Mouse (Mus musculus) hindbrain, embryonic 14.5 days (tissue): ENCODE measurements around the gene Adgrb2. TPM values are rescaled to one million over a fixed set of nuclear protein-coding genes. Genes with fewer than 3 reads are reported as not detected.

Experiments
- ATAC-seq: fragments of 200-750 bp; cut with Nextera tagmentation; 2 replicates; pipeline ENCODE4 v1.8.0; 2017; ENCODE audit warnings: moderate number of reproducible peaks, mild to moderate bottlenecking, moderate TSS enrichment, moderate library complexity; ENCODE audit not compliant: low FRiP score
- DNase-seq: peaks from one replicate; pipeline ENCODE4 v3.0.0-alpha.2; 2015; ENCODE audit warnings: low spot score
- H3K27ac ChIP-seq: fragments of 300-500 bp; sonication (generic); 2 replicates; pipeline ENCODE4 v1.5.1; 2014; ENCODE audit warnings: mild to moderate bottlenecking, moderate library complexity
- H3K27me3 ChIP-seq: fragments of 300-500 bp; sonication (generic); 2 replicates; pipeline ENCODE4 v1.6.1; 2014; ENCODE audit warnings: mild to moderate bottlenecking, low read length, mixed read lengths; ENCODE audit not compliant: control insufficient read depth, insufficient read depth
- H3K36me3 ChIP-seq: fragments of 300-500 bp; sonication (generic); replicated peaks from 2 replicates; pipeline ENCODE4 v1.6.1; 2014; ENCODE audit not compliant: control insufficient read depth, insufficient read depth
- H3K4me1 ChIP-seq: fragments of 300-500 bp; sonication (generic); replicated peaks from 2 replicates; pipeline ENCODE4 v1.6.1; 2014; ENCODE audit warnings: antibody characterized with exemption, low read length, mixed read lengths; ENCODE audit not compliant: control insufficient read depth, insufficient read depth
- H3K4me2 ChIP-seq: fragments of 300-500 bp; sonication (generic); replicated peaks from 2 replicates; pipeline ENCODE4 v1.6.1; 2014; ENCODE audit warnings: mild to moderate bottlenecking, moderate library complexity
- H3K4me3 ChIP-seq: fragments of 300-500 bp; sonication (generic); replicated peaks from 2 replicates; pipeline ENCODE4 v1.5.1; 2014; ENCODE audit warnings: mild to moderate bottlenecking, low read length
- H3K9ac ChIP-seq: fragments of 300-500 bp; sonication (generic); 2 replicates; pipeline ENCODE4 v1.6.1; 2014
- H3K9me3 ChIP-seq: fragments of 300-500 bp; sonication (generic); 2 replicates; pipeline ENCODE4 v1.6.1; 2016; ENCODE audit warnings: low read length; ENCODE audit not compliant: control insufficient read depth
- WGBS: fragments of 180-500 bp; shearing (Covaris S2); extraction: QIAGEN DNeasy Blood & Tissue Kit; methylation state at CpG from one replicate; pipeline ENCODE4 v1.1.7; 2014; 5-methylcytosine and 5-hydroxymethylcytosine counted together
- polyA plus RNA-seq: library from polyadenylated mRNA; unstranded; fragments of >200 nt; fragmentation: Nextera tagmentation; extraction: Ambion mirVana; gene quantifications from 2 replicates; pipeline ENCODE4 v1.2.1, GENCODE M21; 2014

The Adgrb2 gene
- polyA plus RNA-seq, 1 experiment from 2014 or later, result 16.9 TPM

DNA sequence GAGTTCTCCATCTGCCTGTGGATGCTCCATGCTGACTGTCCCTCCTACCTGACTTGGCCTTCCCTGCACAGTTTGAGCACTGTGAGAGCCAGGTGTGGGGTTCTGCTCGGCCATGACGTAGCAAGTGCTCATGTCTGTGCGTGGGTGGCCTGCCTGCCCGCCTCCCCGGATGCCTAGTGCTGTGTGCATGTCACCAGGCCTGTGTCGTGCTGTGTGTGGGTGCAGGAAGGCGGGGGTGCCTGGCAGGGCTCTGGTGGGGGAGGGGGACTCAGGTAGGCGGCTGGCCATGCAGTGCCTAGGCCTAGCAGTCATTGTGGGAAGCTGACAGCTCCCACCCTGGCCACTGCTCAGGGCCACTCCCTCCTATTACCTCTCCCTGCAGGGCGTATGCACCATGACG is 28.4 kb downstream of the Adgrb2 start:
- H3K4me1 ChIP-seq, result no peaks in the 10 kb centered on the region

DNA sequence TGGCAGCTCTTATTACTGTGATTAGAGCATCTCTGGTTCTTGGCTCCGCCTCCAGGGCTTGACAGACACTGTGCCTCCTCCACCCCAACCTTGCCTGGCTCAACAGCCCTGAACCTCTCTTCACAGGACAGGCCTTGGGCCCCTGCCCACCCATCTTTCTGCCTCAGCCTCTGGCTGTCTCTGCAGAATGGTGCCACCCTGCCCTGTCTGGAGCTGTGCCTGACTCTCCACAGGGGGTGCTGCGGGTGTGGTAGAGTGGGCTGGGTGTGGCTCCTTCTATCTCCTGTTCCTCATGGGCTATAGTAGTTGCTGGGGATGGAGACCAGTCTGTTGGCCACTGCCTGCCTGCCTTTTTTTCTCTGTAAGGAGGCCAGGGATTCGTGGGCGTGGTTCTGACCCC is 31.3 kb downstream of the Adgrb2 start:
- Histone ChIP-seq H3K4me1 (no peaks in the 10 kb centered on the region), H3K36me3 (peaks cover 51% of the 10 kb centered on the region), H3K9me3 (no peaks in the 10 kb centered on the region), H3K27me3 (no peaks in the 10 kb centered on the region), H3K9ac (no peak overlapping the region), H3K4me3 (no peak overlapping the region), H3K4me2 (no peak overlapping the region), H3K27ac (no peak overlapping the region)
- 66% methylated on average over 4 of the region's 4 CpGs for WGBS
- DNase-seq (no peak), ATAC-seq (no peak)

More for the DNA sequence above, 28.4 kb downstream of the Adgrb2 start:
- Histone ChIP-seq H3K27ac (no peak overlapping the region; the same call in 1 of the 2 replicates), H3K4me2 (no peak overlapping the region), H3K36me3 (peaks cover 61% of the 10 kb centered on the region), H3K9me3 (no peaks in the 10 kb centered on the region), H3K27me3 (no peaks in the 10 kb centered on the region), H3K4me3 (no peak overlapping the region), H3K9ac (no peak overlapping the region)
- DNase-seq, result no peak
- 73% methylated on average over 10 of the region's 10 CpGs for WGBS
- no peak for ATAC-seq

DNA sequence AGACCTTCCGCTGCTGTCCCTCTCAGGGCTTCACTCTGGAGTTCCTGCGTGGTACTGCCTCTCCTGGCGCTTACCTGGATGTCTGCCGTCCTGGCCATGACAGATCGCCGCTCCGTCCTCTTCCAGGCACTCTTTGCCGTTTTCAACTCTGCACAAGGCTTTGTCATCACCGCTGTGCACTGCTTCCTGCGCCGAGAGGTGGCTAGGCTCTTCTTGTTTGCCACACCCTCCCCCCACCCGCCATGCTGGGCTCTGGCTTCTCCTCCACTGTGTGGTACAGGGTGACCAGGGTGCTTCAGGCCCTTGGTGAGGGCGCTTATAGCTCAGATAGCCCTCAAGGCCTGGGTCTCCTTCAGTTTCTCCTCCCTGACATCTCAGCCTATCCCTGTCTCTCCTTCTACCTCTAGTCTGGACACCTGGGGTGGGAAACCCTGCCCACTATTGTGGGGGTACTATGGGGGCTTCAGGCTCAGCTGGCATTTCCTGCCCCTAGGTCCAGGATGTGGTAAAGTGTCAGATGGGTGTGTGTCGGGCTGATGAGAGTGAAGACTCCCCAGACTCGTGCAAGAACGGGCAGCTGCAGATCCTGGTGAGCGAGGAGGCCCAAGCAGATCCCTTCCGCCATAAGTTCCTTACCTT is 32.5 kb downstream of the Adgrb2 start:
- H3K4me3 ChIP-seq, result no peak overlapping the region

DNA sequence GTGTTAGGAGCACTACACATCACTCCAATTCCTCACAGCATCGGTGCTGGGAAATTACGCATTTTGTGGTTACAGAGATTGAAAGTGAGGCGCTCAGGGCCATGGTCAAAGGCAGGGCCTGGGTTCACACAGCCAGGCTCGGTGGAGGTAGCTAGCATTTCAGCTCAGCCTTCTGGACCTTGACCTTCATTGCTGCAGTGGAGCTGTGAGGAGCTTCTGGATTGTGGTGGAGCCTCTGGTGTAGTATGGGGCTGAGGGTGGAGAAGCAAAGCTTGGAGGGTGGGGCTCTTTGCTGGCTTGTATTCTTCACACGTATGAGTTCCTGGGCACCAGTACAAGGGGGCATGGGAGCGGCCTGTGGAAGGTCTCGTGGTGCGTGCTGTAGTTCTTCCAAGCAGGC is 38.3 kb downstream of the Adgrb2 start:
- no peak for DNase-seq
- Histone ChIP-seq H3K9ac (no peak overlapping the region), H3K36me3 (peaks cover 20% of the 10 kb centered on the region), H3K27me3 (no peaks in the 10 kb centered on the region), H3K4me1 (peaks cover 2% of the 10 kb centered on the region; the same call in 1 of the 2 replicates), H3K27ac (no peak overlapping the region), H3K9me3 (no peaks in the 10 kb centered on the region), H3K4me3 (no peak overlapping the region), H3K4me2 (no peak overlapping the region)
- no peak for ATAC-seq
- WGBS, result 92% methylated on average over 8 of the region's 8 CpGs

More for the DNA sequence above, 32.5 kb downstream of the Adgrb2 start:
- no peaks in the 10 kb centered on the region for H3K9me3 ChIP-seq
- WGBS, result 69% methylated on average over 18 of the region's 18 CpGs
- H3K4me1 ChIP-seq, result no peaks in the 10 kb centered on the region
- H3K27ac ChIP-seq, result no peak overlapping the region
- ATAC-seq (no peak), DNase-seq (no peak)
- no peak overlapping the region for H3K9ac ChIP-seq
- no peaks in the 10 kb centered on the region for H3K27me3 ChIP-seq
- H3K36me3 ChIP-seq, result peaks cover 39% of the 10 kb centered on the region
- no peak overlapping the region for H3K4me2 ChIP-seq

DNA sequence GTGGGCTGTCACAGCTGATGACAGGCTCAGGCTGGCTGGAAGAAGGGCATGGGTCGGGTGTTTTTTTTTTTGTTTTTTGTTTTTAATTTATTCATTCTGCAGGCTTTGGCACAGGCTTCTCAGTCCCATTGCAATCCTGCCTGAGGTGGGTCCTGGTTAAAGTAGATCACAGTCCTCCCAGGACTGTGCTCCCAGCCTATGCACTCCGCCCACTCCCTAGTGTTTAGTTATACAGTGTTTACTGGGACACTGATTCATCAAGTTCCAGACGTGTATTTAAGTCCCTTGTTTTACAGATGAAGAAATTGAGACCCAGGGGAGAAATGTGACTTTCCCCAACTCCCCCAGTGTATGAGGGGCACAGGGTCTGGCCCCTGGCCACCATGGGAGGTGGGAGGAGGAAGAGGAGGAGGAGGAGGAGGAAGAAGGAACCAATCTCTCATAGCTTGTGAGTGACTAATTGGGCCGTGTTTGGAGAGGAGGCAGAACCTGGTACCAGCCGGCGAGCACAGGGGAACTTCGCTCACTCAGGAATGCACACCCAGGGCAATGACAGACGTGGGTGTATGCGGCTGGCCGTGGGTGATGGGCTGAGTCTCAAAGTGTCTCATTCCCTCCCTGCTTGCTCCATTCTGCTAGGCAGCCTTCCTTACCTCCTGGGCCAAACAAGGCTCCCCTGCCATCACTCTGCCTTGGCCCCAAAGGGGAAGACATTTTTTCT is 39.0 kb downstream of the Adgrb2 start:
- H3K27ac ChIP-seq, result no peak overlapping the region
- WGBS, result 78% methylated on average over 10 of the region's 10 CpGs

DNA sequence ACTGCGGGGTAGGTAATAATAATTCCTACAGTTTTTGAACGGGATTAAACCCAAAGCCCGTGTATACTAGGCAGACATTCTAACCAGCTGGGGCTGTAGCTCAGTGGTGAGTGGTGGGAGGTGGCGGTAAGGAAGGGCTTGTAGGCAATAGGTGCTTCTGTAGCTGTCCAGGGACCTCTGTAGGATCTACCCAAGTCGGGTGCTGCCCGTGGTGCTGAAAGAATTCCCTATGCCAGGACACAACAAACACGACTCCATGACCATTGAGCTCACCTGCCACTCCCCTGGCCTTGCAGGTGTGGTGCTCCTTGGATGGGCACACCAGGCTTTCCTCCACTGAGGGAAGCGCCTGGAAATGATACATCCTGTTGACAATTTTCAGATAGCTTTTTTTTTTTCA is 40.9 kb downstream of the Adgrb2 start:
- DNase-seq (no peak), ATAC-seq (no peak)
- no peak overlapping the region for H3K4me2 ChIP-seq
- no peak overlapping the region for H3K9ac ChIP-seq
- H3K4me1 ChIP-seq, result peaks cover 5% of the 10 kb centered on the region; the same call in 1 of the 2 replicates
- H3K27me3 ChIP-seq, result no peaks in the 10 kb centered on the region
- H3K9me3 ChIP-seq, result no peaks in the 10 kb centered on the region
- 50% methylated on average over 8 of the region's 8 CpGs for WGBS
- H3K36me3 ChIP-seq, result peaks cover 6% of the 10 kb centered on the region; the same call in 1 of the 2 replicates
- H3K4me3 ChIP-seq, result no peak overlapping the region
- H3K27ac ChIP-seq, result no peak overlapping the region

More for the DNA sequence above, 39.0 kb downstream of the Adgrb2 start:
- Histone ChIP-seq H3K36me3 (peaks cover 14% of the 10 kb centered on the region), H3K4me1 (peaks cover 5% of the 10 kb centered on the region; the same call in 1 of the 2 replicates), H3K9me3 (no peaks in the 10 kb centered on the region), H3K4me3 (no peak overlapping the region), H3K27me3 (no peaks in the 10 kb centered on the region), H3K9ac (no peak overlapping the region), H3K4me2 (no peak overlapping the region)
- DNase-seq (no peak), ATAC-seq (no peak)

DNA sequence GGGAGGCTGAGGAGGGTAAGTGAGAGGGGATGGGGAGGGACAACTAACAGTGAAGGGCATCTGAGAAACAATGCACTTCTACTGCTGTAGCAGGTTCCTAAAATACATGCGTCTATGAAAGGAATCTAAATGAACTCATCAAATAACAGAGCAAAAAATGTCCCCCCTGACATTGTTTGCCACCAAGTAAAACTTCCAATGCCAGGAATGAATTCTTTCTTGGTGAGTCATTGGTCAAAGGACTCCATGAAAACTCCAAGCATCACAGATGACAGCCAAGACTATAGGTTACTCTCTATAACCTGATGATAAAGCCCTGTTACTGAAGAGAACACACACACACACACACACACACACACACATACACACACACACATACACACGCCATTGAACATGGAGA is 46.5 kb downstream of the Adgrb2 start:
- WGBS, result 85% methylated on average over 2 of the region's 2 CpGs

DNA sequence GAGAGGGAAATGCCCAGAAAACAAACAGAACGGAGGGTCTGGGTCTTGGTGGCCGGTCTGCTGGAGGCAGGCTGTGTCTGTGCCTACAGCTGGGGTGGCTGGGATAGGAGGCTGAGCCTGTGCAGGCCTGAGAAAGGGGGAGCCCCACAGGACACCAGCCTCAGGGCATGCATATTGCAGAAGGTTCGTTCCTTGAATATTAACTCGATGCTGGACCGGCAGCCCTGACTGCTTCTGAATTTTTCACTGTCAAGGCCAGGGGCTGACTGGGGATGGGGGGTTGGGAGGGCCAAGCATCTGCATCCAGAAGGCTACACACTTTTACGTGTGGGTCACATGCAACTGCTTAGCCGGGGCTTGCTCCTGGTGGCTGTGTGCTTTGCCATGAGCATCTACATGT is 48.8 kb downstream of the Adgrb2 start:
- Histone ChIP-seq H3K4me3 (no peak overlapping the region), H3K27me3 (no peaks in the 10 kb centered on the region), H3K36me3 (no peaks in the 10 kb centered on the region), H3K9me3 (no peaks in the 10 kb centered on the region), H3K27ac (peak overlapping the region; percentile 40; the same call in 1 of the 2 replicates), H3K9ac (no peak overlapping the region), H3K4me2 (no peak overlapping the region), H3K4me1 (peaks cover 33% of the 10 kb centered on the region)
- peak; percentile 67 for ATAC-seq
- 31% methylated on average over 7 of the region's 7 CpGs for WGBS
- DNase-seq, result no peak

More for the DNA sequence above, 46.5 kb downstream of the Adgrb2 start:
- Histone ChIP-seq H3K4me1 (peaks cover 27% of the 10 kb centered on the region), H3K27me3 (no peaks in the 10 kb centered on the region), H3K9ac (no peak overlapping the region), H3K27ac (no peak overlapping the region), H3K36me3 (no peaks in the 10 kb centered on the region), H3K4me3 (no peak overlapping the region), H3K9me3 (no peaks in the 10 kb centered on the region), H3K4me2 (no peak overlapping the region)
- ATAC-seq (no peak), DNase-seq (no peak)

DNA sequence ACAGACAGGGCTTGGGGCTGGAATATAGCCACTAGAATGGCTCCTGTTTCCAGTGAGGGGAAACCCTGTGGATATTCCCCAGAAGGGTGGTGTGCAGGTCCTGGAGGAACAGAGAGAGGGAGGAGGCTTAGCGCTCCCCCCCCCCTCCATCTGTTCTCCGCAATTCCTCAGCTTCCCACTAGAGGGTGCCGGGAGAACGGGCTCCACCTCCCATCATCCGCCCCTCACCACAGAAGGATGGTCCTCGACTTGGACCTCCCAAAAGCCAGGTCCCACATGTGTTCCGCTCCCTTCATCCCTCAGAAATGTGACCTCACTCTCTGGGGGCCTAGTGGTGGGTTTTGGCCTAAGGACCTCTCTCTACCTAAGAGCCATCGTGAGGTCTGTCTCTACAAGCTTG is 51.4 kb downstream of the Adgrb2 start:
- 9% methylated on average over 5 of the region's 8 CpGs for WGBS
- Histone ChIP-seq H3K9me3 (no peaks in the 10 kb centered on the region), H3K9ac (no peak overlapping the region), H3K4me1 (peaks cover 33% of the 10 kb centered on the region), H3K36me3 (no peaks in the 10 kb centered on the region), H3K4me3 (no peak overlapping the region), H3K4me2 (no peak overlapping the region), H3K27ac (no peak overlapping the region), H3K27me3 (no peaks in the 10 kb centered on the region)
- no peak for ATAC-seq
- no peak for DNase-seq
